Mouse (Mus musculus): Measurements from ENCODE around the gene Sh3glb1. TPM values are rescaled to one million over a fixed set of nuclear protein-coding genes. Genes with fewer than 3 reads are reported as not detected.

Gene Sh3glb1
- polyA plus RNA-seq, 1 experiment from 2014 or later, result 119 TPM

DNA sequence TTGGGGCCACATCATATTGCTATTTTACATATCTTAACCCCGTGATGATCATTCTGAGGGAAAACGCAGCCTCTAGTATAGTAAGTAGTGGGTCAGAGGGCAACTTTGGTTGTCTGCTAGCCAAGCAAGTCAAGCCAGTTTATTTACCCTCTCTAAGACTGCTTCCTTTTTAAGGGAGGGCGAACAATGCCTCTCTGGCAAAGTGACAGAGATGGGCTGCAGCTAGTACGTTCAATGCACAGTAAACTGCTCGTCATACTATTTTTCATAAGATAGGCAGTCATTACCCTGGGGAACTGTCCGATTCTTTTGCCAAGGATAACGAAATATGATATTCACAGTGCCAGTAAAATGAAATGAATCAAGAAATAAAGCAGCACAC is 1.4 kb downstream of the Sh3glb1 start:
- Histone ChIP-seq H3K4me1 (ENCODE audit: control insufficient read depth, insufficient read depth, low read length) (peaks cover 21% of the 10 kb centered on the region), H3K36me3 (ENCODE audit: control insufficient read depth, insufficient read depth, low read length) (no peaks in the 10 kb centered on the region), H3K9me3 (ENCODE audit: control insufficient read depth, low read length) (no peaks in the 10 kb centered on the region), H3K4me2 (ENCODE audit: low read length) (peak overlapping the region; percentile 84), H3K27me3 (ENCODE audit: control insufficient read depth, insufficient read depth, low read length) (no peaks in the 10 kb centered on the region), H3K27ac (replicated peaks; ENCODE audit: low read depth, low read length) (no peak overlapping the region), H3K4me3 (replicated peaks; ENCODE audit: low read depth, low read length) (peak overlapping the region; percentile 83), H3K9ac (replicated peaks; ENCODE audit: low read length) (peak overlapping the region; percentile 88)
- WGBS, result 24% methylated on average over 7 of the region's 7 CpGs
- no peak for ATAC-seq (ENCODE audit: low FRiP score, low TSS enrichment)
- DNase-seq, result peak; percentile 36

GRCm38 (mm10) chr3:144717835-144718234 is 2.3 kb downstream of the Sh3glb1 start:
- Histone ChIP-seq H3K4me1 (ENCODE audit: control insufficient read depth, insufficient read depth, low read length) (peaks cover 21% of the 10 kb centered on the region), H3K9me3 (ENCODE audit: control insufficient read depth, low read length) (no peaks in the 10 kb centered on the region), H3K36me3 (ENCODE audit: control insufficient read depth, insufficient read depth, low read length) (no peaks in the 10 kb centered on the region), H3K27ac (replicated peaks; ENCODE audit: low read depth, low read length) (no peak overlapping the region), H3K4me3 (replicated peaks; ENCODE audit: low read depth, low read length) (no peak overlapping the region), H3K27me3 (ENCODE audit: control insufficient read depth, insufficient read depth, low read length) (no peaks in the 10 kb centered on the region), H3K4me2 (ENCODE audit: low read length) (peak overlapping the region; percentile 24; the same call in 1 of the 2 replicates), H3K9ac (replicated peaks; ENCODE audit: low read length) (no peak overlapping the region; the same call in 1 of the 2 replicates)
- DNase-seq, result peak; percentile 14
- WGBS, result 80% methylated on average over 6 of the region's 6 CpGs
- no peak for ATAC-seq (ENCODE audit: low FRiP score, low TSS enrichment)

- no peak overlapping the region for H3K4me2 ChIP-seq (ENCODE audit: low read length)
- ATAC-seq (ENCODE audit: low FRiP score, low TSS enrichment), result no peak
- no peak overlapping the region for H3K4me3 ChIP-seq (replicated peaks; ENCODE audit: low read depth, low read length)
- H3K4me1 ChIP-seq (ENCODE audit: control insufficient read depth, insufficient read depth, low read length), result peaks cover 21% of the 10 kb centered on the region
- no peak overlapping the region for H3K9ac ChIP-seq (replicated peaks; ENCODE audit: low read length)
- H3K36me3 ChIP-seq (ENCODE audit: control insufficient read depth, insufficient read depth, low read length), result peaks cover 3% of the 10 kb centered on the region
- no peaks in the 10 kb centered on the region for H3K27me3 ChIP-seq (ENCODE audit: control insufficient read depth, insufficient read depth, low read length)
- H3K9me3 ChIP-seq (ENCODE audit: control insufficient read depth, low read length), result no peaks in the 10 kb centered on the region
- no peak overlapping the region for H3K27ac ChIP-seq (replicated peaks; ENCODE audit: low read depth, low read length)
- no peak for DNase-seq
- 89% methylated on average over 3 of the region's 3 CpGs for WGBS
These were observed 3.0 kb downstream of the Sh3glb1 start for GRCm38 (mm10) chr3:144717121-144717520.

GRCm38 (mm10) chr3:144715901-144716300 is 4.2 kb downstream of the Sh3glb1 start:
- no peaks in the 10 kb centered on the region for H3K9me3 ChIP-seq (ENCODE audit: control insufficient read depth, low read length)
- peaks cover 21% of the 10 kb centered on the region for H3K4me1 ChIP-seq (ENCODE audit: control insufficient read depth, insufficient read depth, low read length)
- H3K9ac ChIP-seq (replicated peaks; ENCODE audit: low read length), result no peak overlapping the region
- H3K4me3 ChIP-seq (replicated peaks; ENCODE audit: low read depth, low read length), result no peak overlapping the region
- no peaks in the 10 kb centered on the region for H3K27me3 ChIP-seq (ENCODE audit: control insufficient read depth, insufficient read depth, low read length)
- DNase-seq, result no peak
- WGBS, result 73% methylated on average over 9 of the region's 9 CpGs
- H3K4me2 ChIP-seq (ENCODE audit: low read length), result no peak overlapping the region
- ATAC-seq (ENCODE audit: low FRiP score, low TSS enrichment), result no peak
- H3K27ac ChIP-seq (replicated peaks; ENCODE audit: low read depth, low read length), result no peak overlapping the region
- peaks cover 15% of the 10 kb centered on the region for H3K36me3 ChIP-seq (ENCODE audit: control insufficient read depth, insufficient read depth, low read length)

GRCm38 (mm10) chr3:144715033-144715432 is 5.1 kb downstream of the Sh3glb1 start:
- no peaks in the 10 kb centered on the region for H3K9me3 ChIP-seq (ENCODE audit: control insufficient read depth, low read length)
- WGBS, result 84% methylated on average over 7 of the region's 7 CpGs
- H3K9ac ChIP-seq (replicated peaks; ENCODE audit: low read length), result no peak overlapping the region
- H3K27me3 ChIP-seq (ENCODE audit: control insufficient read depth, insufficient read depth, low read length), result no peaks in the 10 kb centered on the region
- H3K4me1 ChIP-seq (ENCODE audit: control insufficient read depth, insufficient read depth, low read length), result peaks cover 21% of the 10 kb centered on the region
- no peak overlapping the region for H3K4me3 ChIP-seq (replicated peaks; ENCODE audit: low read depth, low read length)
- no peak overlapping the region for H3K4me2 ChIP-seq (ENCODE audit: low read length)
- peaks cover 19% of the 10 kb centered on the region for H3K36me3 ChIP-seq (ENCODE audit: control insufficient read depth, insufficient read depth, low read length)
- ATAC-seq (ENCODE audit: low FRiP score, low TSS enrichment) (no peak), DNase-seq (no peak)
- H3K27ac ChIP-seq (replicated peaks; ENCODE audit: low read depth, low read length), result no peak overlapping the region

DNA sequence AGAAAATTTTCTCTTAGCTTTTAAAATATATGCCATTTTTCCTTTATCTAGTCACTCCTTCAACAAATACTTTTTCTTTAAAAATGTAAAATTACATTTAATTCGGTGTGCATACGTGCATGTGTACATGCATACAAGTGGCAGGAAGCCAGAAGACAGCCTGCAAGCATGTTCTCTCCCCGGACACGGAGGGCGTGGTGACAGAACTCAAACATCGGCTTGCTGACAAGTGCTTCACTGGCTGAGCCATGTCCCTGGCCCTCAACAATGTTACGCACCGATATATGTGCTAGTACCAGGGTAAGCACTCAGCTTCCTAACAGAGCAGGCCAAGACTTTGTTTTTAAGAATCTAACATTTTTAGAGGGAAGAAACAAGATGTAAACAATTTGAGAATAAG is 5.5 kb downstream of the Sh3glb1 start:
- Histone ChIP-seq H3K9ac (replicated peaks; ENCODE audit: low read length) (no peak overlapping the region), H3K4me3 (replicated peaks; ENCODE audit: low read depth, low read length) (no peak overlapping the region), H3K36me3 (ENCODE audit: control insufficient read depth, insufficient read depth, low read length) (peaks cover 22% of the 10 kb centered on the region), H3K27ac (replicated peaks; ENCODE audit: low read depth, low read length) (no peak overlapping the region), H3K4me2 (ENCODE audit: low read length) (no peak overlapping the region), H3K4me1 (ENCODE audit: control insufficient read depth, insufficient read depth, low read length) (peaks cover 21% of the 10 kb centered on the region), H3K27me3 (ENCODE audit: control insufficient read depth, insufficient read depth, low read length) (no peaks in the 10 kb centered on the region), H3K9me3 (ENCODE audit: control insufficient read depth, low read length) (no peaks in the 10 kb centered on the region)
- ATAC-seq (ENCODE audit: low FRiP score, low TSS enrichment) (no peak), DNase-seq (no peak)
- 86% methylated on average over 8 of the region's 8 CpGs for WGBS

- WGBS, result 55% methylated on average over 7 of the region's 7 CpGs
- ATAC-seq (ENCODE audit: low FRiP score, low TSS enrichment), result no peak
- H3K4me1 ChIP-seq (ENCODE audit: control insufficient read depth, insufficient read depth, low read length), result peaks cover 21% of the 10 kb centered on the region
These were observed 6.0 kb downstream of the Sh3glb1 start for GRCm38 (mm10) chr3:144714126-144714525.

GRCm38 (mm10) chr3:144711607-144712206 is 8.4 kb downstream of the Sh3glb1 start:
- H3K9ac ChIP-seq (replicated peaks; ENCODE audit: low read length), result no peak overlapping the region
- no peak overlapping the region for H3K27ac ChIP-seq (replicated peaks; ENCODE audit: low read depth, low read length)
- 79% methylated on average over 6 of the region's 6 CpGs for WGBS
- no peak for DNase-seq
- ATAC-seq (ENCODE audit: low FRiP score, low TSS enrichment), result no peak
- H3K36me3 ChIP-seq (ENCODE audit: control insufficient read depth, insufficient read depth, low read length), result peaks cover 41% of the 10 kb centered on the region
- H3K4me3 ChIP-seq (replicated peaks; ENCODE audit: low read depth, low read length), result no peak overlapping the region
- H3K9me3 ChIP-seq (ENCODE audit: control insufficient read depth, low read length), result no peaks in the 10 kb centered on the region
- no peaks in the 10 kb centered on the region for H3K27me3 ChIP-seq (ENCODE audit: control insufficient read depth, insufficient read depth, low read length)
- 0 out of 2 replicates have a peak, but pooled peaks cover 5% of the 10 kb centered on the region for H3K4me1 ChIP-seq (ENCODE audit: control insufficient read depth, insufficient read depth, low read length)
- no peak overlapping the region for H3K4me2 ChIP-seq (ENCODE audit: low read length)

More at GRCm38 (mm10) chr3:144714126-144714525, 6.0 kb downstream of the Sh3glb1 start:
- Histone ChIP-seq H3K27me3 (ENCODE audit: control insufficient read depth, insufficient read depth, low read length) (no peaks in the 10 kb centered on the region), H3K4me2 (ENCODE audit: low read length) (no peak overlapping the region), H3K27ac (replicated peaks; ENCODE audit: low read depth, low read length) (no peak overlapping the region), H3K9ac (replicated peaks; ENCODE audit: low read length) (no peak overlapping the region), H3K9me3 (ENCODE audit: control insufficient read depth, low read length) (no peaks in the 10 kb centered on the region), H3K4me3 (replicated peaks; ENCODE audit: low read depth, low read length) (no peak overlapping the region), H3K36me3 (ENCODE audit: control insufficient read depth, insufficient read depth, low read length) (peaks cover 24% of the 10 kb centered on the region)
- no peak for DNase-seq

- H3K36me3 ChIP-seq (ENCODE audit: control insufficient read depth, insufficient read depth, low read length), result peaks cover 57% of the 10 kb centered on the region
These were observed 11.5 kb downstream of the Sh3glb1 start for GRCm38 (mm10) chr3:144708612-144709011.

More at GRCm38 (mm10) chr3:144708612-144709011, 11.5 kb downstream of the Sh3glb1 start:
- 93% methylated on average over 5 of the region's 5 CpGs for WGBS
- Histone ChIP-seq H3K9me3 (ENCODE audit: control insufficient read depth, low read length) (no peaks in the 10 kb centered on the region), H3K9ac (replicated peaks; ENCODE audit: low read length) (no peak overlapping the region), H3K27ac (replicated peaks; ENCODE audit: low read depth, low read length) (no peak overlapping the region), H3K4me1 (ENCODE audit: control insufficient read depth, insufficient read depth, low read length) (no peaks in the 10 kb centered on the region), H3K27me3 (ENCODE audit: control insufficient read depth, insufficient read depth, low read length) (no peaks in the 10 kb centered on the region), H3K4me3 (replicated peaks; ENCODE audit: low read depth, low read length) (no peak overlapping the region), H3K4me2 (ENCODE audit: low read length) (no peak overlapping the region)
- DNase-seq (no peak), ATAC-seq (ENCODE audit: low FRiP score, low TSS enrichment) (no peak)
